Mouse (Mus musculus): ENCODE results near the gene Tbx6. TPM values are rescaled to one million over a fixed set of nuclear protein-coding genes. Genes with fewer than 3 reads are reported as not detected.

Tbx6 gene
- total and polyA plus RNA-seq, 2 experiments from 2014 or later: 0.16 to 0.21 TPM

GRCm38 (mm10) chr7:126821835-126822511, 40.7 kb downstream of the Tbx6 start:
- H3K4me3 ChIP-seq (ENCODE audit: low read depth, low read length): peak overlapping the region; percentile 75
- no peaks in the 10 kb centered on the region for H3K36me3 ChIP-seq (ENCODE audit: insufficient read depth, low read length)
- WGBS: 23% methylated on average over 7 of the region's 7 CpGs
- DNase-seq (ENCODE audit: low spot score): peak; percentile 78
- no peak for ATAC-seq (ENCODE audit: low FRiP score)
- peak overlapping the region; percentile 83 for H3K27ac ChIP-seq (ENCODE audit: low read depth, low read length)
- H3K27me3 ChIP-seq (ENCODE audit: insufficient read depth, low read length): no peaks in the 10 kb centered on the region
- H3K9ac ChIP-seq (replicated peaks; ENCODE audit: low read length, poor library complexity, severe bottlenecking): peak overlapping the region; percentile 87
- peaks cover 15% of the 10 kb centered on the region for H3K4me1 ChIP-seq (ENCODE audit: insufficient read depth, low read length)
- H3K4me2 ChIP-seq (ENCODE audit: low read depth, low read length, poor library complexity, severe bottlenecking): peak overlapping the region; percentile 52
- TF ChIP-seq CTCF (IDR thresholded peaks at IDR 0.05): peak; percentile 98
- H3K9me3 ChIP-seq (ENCODE audit: low read length): no peaks in the 10 kb centered on the region

DNA sequence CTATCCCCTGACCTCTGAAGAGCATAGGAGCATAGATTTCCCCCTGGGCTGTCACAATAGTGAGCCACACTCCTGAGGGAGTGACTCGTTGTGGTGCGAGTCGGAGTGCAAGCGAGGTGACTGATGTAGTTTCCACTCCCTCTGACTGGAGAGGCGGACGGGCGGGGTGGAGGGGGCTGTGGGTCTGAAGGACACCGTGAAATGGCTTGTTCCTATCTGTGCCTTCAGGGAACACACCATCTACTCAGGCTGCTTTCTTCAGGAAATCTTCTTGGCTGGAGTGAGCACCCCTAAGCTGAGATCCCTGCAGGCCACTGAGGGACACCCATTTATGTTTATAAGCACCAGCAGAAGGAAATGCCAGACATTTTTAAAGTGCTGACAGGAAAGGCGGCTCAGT, 41.5 kb downstream of the Tbx6 start:
- peak overlapping the region; percentile 87 for H3K9ac ChIP-seq (replicated peaks; ENCODE audit: low read length, poor library complexity, severe bottlenecking)
- peak overlapping the region; percentile 75 for H3K4me3 ChIP-seq (ENCODE audit: low read depth, low read length)
- H3K4me2 ChIP-seq (ENCODE audit: low read depth, low read length, poor library complexity, severe bottlenecking): peak overlapping the region; percentile 52
- peaks cover 4% of the 10 kb centered on the region; the same call in 1 of the 2 replicates for H3K36me3 ChIP-seq (ENCODE audit: insufficient read depth, low read length)
- peak; percentile 41; the same call in 1 of the 2 replicates for ATAC-seq (ENCODE audit: low FRiP score)
- peak overlapping the region; percentile 83 for H3K27ac ChIP-seq (ENCODE audit: low read depth, low read length)
- H3K27me3 ChIP-seq (ENCODE audit: insufficient read depth, low read length): no peaks in the 10 kb centered on the region
- TF ChIP-seq CTCF (IDR thresholded peaks at IDR 0.05): no peak
- peaks cover 15% of the 10 kb centered on the region for H3K4me1 ChIP-seq (ENCODE audit: insufficient read depth, low read length)
- 8% methylated on average over 9 of the region's 9 CpGs for WGBS
- no peaks in the 10 kb centered on the region for H3K9me3 ChIP-seq (ENCODE audit: low read length)
- peak; percentile 17 for DNase-seq (ENCODE audit: low spot score)

DNA sequence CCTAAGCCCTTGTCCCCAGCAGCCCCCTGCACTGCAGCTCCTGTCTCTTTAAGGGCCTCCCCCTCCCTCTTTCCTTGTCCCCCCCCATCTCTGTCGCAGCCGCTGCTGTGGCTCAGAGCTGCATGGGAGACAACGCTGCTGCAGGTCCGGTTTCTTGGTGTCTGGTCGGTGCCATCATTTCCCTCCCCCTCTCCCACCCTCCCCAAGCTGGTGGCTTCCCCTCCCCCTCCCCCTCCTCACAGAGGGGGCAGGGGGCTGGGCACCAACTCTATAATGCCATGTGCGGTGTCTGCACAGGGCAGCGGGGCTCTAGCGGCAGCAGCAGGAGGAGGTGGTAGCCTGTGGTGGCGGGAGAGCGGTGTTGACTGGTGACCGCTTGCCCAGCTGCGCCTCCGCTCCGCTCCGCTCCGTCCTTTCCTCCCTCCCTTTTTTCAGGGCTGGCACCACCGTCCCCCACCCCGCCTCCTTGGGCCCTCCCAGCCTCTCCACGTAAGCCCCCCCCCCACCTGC, 42.0 kb downstream of the Tbx6 start:
- Histone ChIP-seq H3K27ac (ENCODE audit: low read depth, low read length) (peak overlapping the region; percentile 83), H3K36me3 (ENCODE audit: insufficient read depth, low read length) (peaks cover 4% of the 10 kb centered on the region; the same call in 1 of the 2 replicates), H3K9ac (replicated peaks; ENCODE audit: low read length, poor library complexity, severe bottlenecking) (peak overlapping the region; percentile 87), H3K27me3 (ENCODE audit: insufficient read depth, low read length) (no peaks in the 10 kb centered on the region), H3K4me1 (ENCODE audit: insufficient read depth, low read length) (peaks cover 15% of the 10 kb centered on the region), H3K4me2 (ENCODE audit: low read depth, low read length, poor library complexity, severe bottlenecking) (peak overlapping the region; percentile 52), H3K4me3 (ENCODE audit: low read depth, low read length) (peak overlapping the region; percentile 75), H3K9me3 (ENCODE audit: low read length) (no peaks in the 10 kb centered on the region)
- peak; percentile 73 for DNase-seq (ENCODE audit: low spot score)
- no peak for TF ChIP-seq CTCF (IDR thresholded peaks at IDR 0.05)
- WGBS: 2% methylated on average over 10 of the region's 19 CpGs
- ATAC-seq (ENCODE audit: low FRiP score): peak; percentile 75

GRCm38 (mm10) chr7:126823940-126824339, 42.7 kb downstream of the Tbx6 start:
- no peak for DNase-seq (ENCODE audit: low spot score)
- Histone ChIP-seq H3K36me3 (ENCODE audit: insufficient read depth, low read length) (peaks cover 9% of the 10 kb centered on the region), H3K9me3 (ENCODE audit: low read length) (no peaks in the 10 kb centered on the region), H3K4me3 (ENCODE audit: low read depth, low read length) (peak overlapping the region; percentile 75), H3K27ac (ENCODE audit: low read depth, low read length) (peak overlapping the region; percentile 83), H3K27me3 (ENCODE audit: insufficient read depth, low read length) (no peaks in the 10 kb centered on the region), H3K4me2 (ENCODE audit: low read depth, low read length, poor library complexity, severe bottlenecking) (peak overlapping the region; percentile 52), H3K9ac (replicated peaks; ENCODE audit: low read length, poor library complexity, severe bottlenecking) (peak overlapping the region; percentile 87), H3K4me1 (ENCODE audit: insufficient read depth, low read length) (peaks cover 15% of the 10 kb centered on the region)
- TF ChIP-seq CTCF (IDR thresholded peaks at IDR 0.05): no peak
- 5% methylated on average over 10 of the region's 10 CpGs for WGBS
- no peak for ATAC-seq (ENCODE audit: low FRiP score)

- Histone ChIP-seq H3K4me3 (ENCODE audit: low read depth, low read length) (no peak overlapping the region), H3K9ac (replicated peaks; ENCODE audit: low read length, poor library complexity, severe bottlenecking) (0 out of 2 replicates have a peak overlapping the region, but pooled peaks have one; percentile 13), H3K36me3 (ENCODE audit: insufficient read depth, low read length) (peaks cover 14% of the 10 kb centered on the region), H3K4me1 (ENCODE audit: insufficient read depth, low read length) (peaks cover 15% of the 10 kb centered on the region), H3K4me2 (ENCODE audit: low read depth, low read length, poor library complexity, severe bottlenecking) (peak overlapping the region; percentile 52; the same call in 1 of the 2 replicates), H3K27ac (ENCODE audit: low read depth, low read length) (no peak overlapping the region), H3K27me3 (ENCODE audit: insufficient read depth, low read length) (no peaks in the 10 kb centered on the region), H3K9me3 (ENCODE audit: low read length) (no peaks in the 10 kb centered on the region)
- no peak for DNase-seq (ENCODE audit: low spot score)
- no peak for ATAC-seq (ENCODE audit: low FRiP score)
- TF ChIP-seq CTCF (IDR thresholded peaks at IDR 0.05): no peak
- WGBS: 26% methylated on average over 8 of the region's 8 CpGs
Measured at GRCm38 (mm10) chr7:126825403-126825802, 44.1 kb downstream of the Tbx6 start.

DNA sequence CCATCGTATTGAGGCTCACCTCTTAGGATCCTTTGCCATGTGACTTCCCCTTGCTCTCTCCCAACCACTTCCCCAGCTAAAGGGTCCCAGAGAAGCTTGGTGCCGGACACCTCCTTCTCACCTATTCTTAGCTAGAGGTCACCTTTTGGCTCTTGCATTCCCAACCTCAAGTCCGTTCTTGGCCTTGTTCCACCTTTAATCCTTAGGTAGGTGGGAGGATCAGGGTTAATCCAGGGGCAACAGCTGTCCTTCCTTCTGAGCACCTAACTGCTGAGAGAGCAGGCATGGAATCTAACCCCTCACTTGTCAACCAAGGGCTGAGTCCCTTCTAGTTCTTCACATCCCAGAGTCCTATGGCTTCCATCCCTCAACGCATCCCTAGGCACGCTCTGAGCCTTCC, 44.7 kb downstream of the Tbx6 start:
- no peak for DNase-seq (ENCODE audit: low spot score)
- 80% methylated on average over 5 of the region's 5 CpGs for WGBS
- H3K4me3 ChIP-seq (ENCODE audit: low read depth, low read length): no peak overlapping the region
- TF ChIP-seq CTCF (IDR thresholded peaks at IDR 0.05): no peak
- 0 out of 2 replicates have a peak overlapping the region, but pooled peaks have one; percentile 13 for H3K9ac ChIP-seq (replicated peaks; ENCODE audit: low read length, poor library complexity, severe bottlenecking)
- no peaks in the 10 kb centered on the region for H3K9me3 ChIP-seq (ENCODE audit: low read length)
- peaks cover 14% of the 10 kb centered on the region for H3K36me3 ChIP-seq (ENCODE audit: insufficient read depth, low read length)
- no peak for ATAC-seq (ENCODE audit: low FRiP score)
- H3K27me3 ChIP-seq (ENCODE audit: insufficient read depth, low read length): no peaks in the 10 kb centered on the region
- H3K4me2 ChIP-seq (ENCODE audit: low read depth, low read length, poor library complexity, severe bottlenecking): no peak overlapping the region
- H3K27ac ChIP-seq (ENCODE audit: low read depth, low read length): no peak overlapping the region
- H3K4me1 ChIP-seq (ENCODE audit: insufficient read depth, low read length): peaks cover 15% of the 10 kb centered on the region

Measured in midbrain, postnatal 0 days (tissue).